Mouse (Mus musculus) erythroblast, adult 5-6 weeks (primary cell): ENCODE results near the gene Gm17949. TPM values are rescaled to one million over a fixed set of nuclear protein-coding genes. Genes with fewer than 3 reads are reported as not detected.
"Not testable (repeated sequence)": the region's sequence is repeated elsewhere in the genome, so short reads cannot be mapped to it uniquely, and the experiment has no call there.

Experiments used
- ATAC-seq: replicated peaks from 2 replicates; pipeline ENCODE4 v1.8.0; 2016; ENCODE audit warnings: moderate number of reproducible peaks, mild to moderate bottlenecking, moderate TSS enrichment, inconsistent platforms; ENCODE audit not compliant: poor library complexity, low FRiP score, severe bottlenecking
- total RNA-seq, 2 experiments: library from RNA; stranded (forward) in 1 of 2; stranded (reverse) in 1 of 2; fragments of 150-400 nt in 1 of 2; fragments of 200-764, 138-1000 nt in 1 of 2; gene quantifications; 2 replicates each; pipeline versions ENCODE4 v1.2.3 to v1.2.4; 2015 to 2017; ENCODE audit warnings: low replicate concordance in 2 of 2

Gene Gm17949
- total RNA-seq, 2 experiments from 2014 or later, result not detected

DNA sequence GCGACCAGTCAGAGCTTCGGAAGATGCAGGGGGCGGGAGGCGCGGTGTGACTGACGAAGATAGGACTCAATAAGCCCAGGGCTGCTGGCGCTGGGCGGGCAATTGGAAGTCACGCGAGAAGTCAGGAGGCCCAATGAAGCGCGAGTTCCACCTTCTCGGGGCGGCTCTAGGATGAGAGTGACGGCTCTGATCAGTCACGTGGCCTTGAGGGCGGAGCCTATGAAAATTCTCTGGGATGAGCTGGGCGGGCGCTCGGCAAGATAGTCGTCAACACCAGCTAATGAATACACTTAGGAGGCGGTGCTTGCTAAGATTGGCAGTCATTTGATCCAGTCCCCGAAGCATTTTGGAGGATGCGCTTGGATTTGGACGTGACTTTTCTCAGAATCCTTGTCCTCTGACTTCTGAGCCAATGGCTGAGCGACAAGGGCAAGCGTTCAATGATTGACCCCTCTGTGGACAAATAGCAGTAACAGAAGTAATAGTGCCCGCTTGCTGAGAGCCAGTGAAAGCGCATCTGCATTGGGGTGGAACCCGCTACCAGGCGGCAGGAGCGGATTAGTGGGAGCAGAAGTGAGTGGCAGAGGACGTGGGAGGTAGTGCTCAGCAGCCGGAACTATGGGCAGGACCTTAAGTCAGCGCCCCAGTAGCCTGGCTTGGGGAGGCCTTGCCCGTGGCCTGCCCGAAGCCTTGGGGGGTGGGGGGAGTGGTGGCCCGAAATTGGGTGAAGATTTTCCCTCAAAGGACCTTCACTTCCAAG is 20.6 kb downstream of the Gm17949 start:
- peak; percentile 88 for ATAC-seq

DNA sequence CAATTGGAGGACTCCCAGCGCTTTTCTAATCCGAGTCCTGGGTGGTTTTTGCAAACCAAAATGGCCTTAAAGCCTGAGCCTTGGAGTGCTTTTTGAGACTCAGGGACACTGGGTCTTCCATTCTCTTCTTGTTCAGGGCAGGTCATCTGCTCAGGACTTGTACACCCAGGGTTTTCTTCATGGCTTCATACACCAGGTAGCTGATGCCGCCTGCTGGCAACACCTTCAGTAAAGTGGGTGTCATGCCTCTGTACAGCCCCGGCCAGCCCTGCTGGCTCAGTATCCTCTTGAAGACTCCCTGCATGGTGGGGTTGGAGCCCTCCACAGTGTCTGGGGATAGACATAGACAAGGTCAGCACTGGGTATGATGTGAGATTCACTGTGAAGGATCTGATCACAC is 21.6 kb downstream of the Gm17949 start:
- ATAC-seq, result no peak

DNA sequence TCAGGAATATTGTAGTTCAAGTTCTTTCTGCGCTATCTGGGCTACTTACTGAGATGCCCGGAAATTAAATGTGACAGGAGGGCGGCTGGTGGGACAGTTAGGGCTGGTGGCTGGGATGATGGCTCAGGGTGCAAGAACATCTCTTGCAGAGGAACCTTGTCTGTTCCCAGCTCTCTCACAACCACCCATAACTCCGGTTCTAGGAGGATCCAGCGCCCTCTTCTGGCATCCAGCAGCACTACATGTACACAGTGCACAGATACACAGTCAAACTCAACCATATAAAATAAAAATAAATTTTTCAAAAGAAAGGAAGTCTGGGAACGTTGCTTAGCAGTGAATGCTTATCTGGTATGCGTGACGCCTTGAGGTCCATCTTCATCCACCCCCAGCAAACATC is 27.7 kb downstream of the Gm17949 start:
- ATAC-seq, result no peak

DNA sequence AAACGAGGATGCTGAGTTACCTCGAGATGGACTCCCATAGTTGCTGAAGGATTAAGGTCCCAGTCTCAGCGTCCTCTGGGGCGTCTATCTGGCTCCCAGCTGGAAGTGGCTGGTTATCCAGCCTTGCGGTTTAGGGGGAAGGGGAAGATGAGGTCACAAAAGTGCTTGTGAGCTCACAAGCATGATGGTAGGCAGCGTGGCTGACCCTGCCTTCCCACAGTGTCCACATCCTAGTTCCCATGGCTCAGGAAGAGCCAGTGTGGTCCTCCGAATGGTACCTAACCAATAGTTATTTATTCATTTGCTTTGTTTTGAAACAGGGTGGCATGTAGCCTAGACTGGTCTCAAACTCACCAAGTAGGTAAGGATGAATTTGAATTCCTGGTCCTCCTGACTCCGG is 30.3 kb downstream of the Gm17949 start, which contains the start of gene Slc25a41:
Gene Slc25a41, minus strand, starts transcription at position 101 of the 400 bp plus-strand sequence.
- ATAC-seq, result no peak

DNA sequence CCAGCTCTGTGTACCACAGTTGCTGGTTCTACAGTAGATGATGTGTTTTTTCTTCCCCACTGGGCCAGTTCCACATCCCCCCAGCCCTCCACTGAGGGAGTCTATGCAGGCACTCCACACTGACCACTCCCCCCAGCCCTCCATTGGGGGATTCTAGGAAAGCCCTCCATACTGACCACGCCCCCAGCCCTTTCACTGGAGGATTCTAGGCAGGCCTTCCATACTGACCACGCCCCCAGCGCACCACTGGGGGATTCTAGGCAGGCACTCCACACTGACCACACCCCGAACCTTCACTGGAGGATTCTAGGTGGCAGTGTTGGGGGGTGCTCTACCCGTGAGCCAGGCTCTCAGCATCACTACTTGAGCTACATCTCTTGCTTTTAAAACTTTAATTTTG is 36.1 kb downstream of the Gm17949 start:
- ATAC-seq, result no peak

DNA sequence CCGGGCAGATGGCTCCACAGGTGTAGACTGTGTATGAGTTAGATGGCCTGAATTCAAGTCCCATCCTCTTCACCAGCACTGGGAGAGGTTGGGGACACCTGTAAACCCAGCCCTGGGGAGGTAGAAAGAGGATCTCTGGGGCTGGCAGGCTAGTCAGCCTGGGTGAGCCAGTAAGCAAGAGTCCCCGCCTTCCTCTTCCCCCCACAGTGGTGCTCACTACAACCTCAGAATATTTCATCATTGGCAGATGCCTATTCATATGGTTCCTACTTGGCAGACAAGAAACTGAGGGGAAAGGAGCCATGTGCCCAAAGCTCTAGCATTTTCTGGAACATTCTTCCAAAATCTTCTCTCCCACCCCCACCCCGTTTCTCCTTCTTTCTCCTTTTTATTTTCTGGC is 37.5 kb downstream of the Gm17949 start:
- no peak for ATAC-seq

DNA sequence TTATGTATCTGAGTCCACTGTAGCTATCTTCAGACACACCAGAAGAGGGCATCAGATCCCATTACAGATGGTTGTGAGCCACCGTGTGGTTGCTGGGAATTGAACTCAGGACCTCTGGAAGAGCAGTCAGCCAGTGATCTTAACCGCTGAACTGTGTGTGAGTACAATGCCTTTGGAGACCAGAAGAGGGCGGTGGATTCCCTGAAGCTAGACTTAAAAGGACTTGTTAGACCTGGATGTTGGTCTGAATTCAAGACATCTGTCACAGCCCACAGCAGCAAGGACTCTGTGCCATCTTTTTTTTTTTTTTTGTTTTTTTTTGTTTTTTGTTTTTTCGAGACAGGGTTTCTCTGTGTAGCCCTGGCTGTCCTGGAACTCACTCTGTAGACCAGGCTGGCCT is 40.4 kb downstream of the Gm17949 start:
- not testable (repeated sequence) for ATAC-seq

DNA sequence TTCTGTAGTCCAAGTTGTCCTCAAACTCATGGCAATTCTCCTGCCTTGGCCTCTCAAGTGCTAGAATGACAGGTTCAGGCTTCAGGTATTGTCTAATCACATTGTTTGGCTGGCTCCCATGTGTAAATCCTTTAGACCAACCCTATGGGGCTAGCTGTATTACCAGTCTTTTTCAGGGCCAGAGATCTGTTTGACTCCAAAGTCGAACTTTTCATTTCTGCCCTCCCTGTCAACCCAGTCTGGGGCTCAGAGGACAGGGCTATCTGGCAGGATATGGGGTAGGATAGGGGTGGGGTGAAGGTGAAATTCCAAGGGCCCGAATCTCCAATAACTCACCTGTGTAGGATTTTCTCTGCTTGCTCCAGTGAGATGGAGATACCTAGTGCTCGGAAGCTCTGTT is 45.0 kb downstream of the Gm17949 start:
- no peak for ATAC-seq

DNA sequence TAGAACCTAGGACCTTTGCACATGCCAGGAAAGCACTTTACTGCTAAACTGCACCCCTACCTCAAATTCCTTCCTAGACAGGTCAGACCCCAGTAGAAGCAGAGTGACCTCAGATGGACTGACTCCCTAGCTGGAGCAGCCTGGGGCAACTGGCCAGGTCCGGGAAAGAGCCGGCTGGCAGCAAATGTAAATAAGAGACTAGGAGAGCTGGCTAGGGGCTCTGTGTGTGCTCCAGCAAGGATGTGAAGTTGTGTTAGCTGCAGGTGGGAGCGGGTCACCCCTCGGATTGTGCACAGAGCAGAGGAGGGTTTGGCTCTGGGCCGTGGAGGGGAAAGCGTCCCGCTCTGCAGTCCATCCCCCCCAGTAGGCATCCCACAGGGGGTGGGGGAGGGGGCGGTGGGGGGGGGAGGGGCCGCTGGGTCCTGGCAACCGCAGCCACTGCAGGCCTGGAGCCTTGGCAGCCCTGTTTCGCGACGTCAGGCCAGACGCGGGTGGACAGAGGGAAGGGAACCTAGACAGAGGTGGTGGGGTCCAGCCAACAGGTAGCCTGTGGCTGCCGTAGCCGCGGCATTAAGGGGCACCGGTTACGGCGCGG is 47.7 kb downstream of the Gm17949 start, which contains the start of gene Crb3:
Gene Crb3, plus strand, starts transcription at position 215 of the 595 bp plus-strand sequence.
- ATAC-seq, result no peak

DNA sequence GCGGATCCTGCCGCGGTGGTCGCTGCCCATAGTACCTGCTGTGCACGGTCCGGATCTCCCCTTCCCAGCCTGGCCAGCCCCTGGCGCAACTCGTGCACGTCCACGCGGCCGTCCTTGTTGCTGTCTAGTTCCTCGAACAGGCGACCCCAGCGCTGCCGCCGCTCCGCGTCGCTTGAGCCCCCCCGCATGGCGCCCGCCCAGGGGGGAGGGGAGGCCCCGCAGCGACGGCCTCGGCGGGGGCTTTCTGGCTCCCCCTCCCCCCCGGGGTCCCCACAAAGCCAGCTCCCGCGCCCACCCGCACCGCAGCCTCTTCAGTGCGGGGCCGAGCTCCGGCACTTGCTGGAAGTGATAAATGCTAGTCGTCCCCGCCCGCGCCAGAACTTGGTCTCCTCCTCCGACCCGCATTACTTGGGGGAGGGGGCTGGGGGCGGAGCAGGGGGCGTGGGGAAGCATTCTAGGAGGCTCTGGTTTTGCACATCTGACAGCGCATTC is 48.3 kb downstream of the Gm17949 start, which contains the start of gene Slc25a23:
Gene Slc25a23, minus strand, starts transcription at position 378 of the 492 bp plus-strand sequence.
- no peak for ATAC-seq

DNA sequence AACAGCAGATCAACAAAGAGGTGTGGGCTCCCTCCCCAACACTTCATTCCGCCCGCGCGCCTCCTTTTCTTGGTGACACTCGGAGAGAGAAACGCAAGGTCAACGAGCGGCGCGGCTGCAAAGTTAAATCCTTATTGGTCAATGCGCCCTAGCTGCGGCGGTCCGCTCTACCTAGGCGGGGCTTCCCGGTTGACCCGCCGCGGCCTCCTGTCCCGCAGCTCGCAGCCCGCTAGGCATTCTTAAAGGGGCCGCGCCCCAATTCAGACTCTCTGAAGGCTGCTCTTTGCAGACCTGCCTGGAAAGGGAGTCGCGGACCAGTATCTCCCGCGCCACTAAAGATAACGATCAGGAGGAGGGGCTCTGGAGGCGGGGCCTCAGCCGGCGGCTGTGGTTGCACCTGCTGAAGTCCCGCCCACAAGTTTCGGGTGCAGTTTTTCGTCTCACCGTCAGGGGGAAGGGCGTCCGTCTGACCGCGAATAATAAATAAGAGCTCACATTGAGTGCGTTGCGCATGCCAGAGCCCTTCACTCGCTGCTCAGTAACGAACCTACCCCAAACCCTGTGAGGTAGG is 49.0 kb downstream of the Gm17949 start:
- peak; percentile 84 for ATAC-seq

DNA sequence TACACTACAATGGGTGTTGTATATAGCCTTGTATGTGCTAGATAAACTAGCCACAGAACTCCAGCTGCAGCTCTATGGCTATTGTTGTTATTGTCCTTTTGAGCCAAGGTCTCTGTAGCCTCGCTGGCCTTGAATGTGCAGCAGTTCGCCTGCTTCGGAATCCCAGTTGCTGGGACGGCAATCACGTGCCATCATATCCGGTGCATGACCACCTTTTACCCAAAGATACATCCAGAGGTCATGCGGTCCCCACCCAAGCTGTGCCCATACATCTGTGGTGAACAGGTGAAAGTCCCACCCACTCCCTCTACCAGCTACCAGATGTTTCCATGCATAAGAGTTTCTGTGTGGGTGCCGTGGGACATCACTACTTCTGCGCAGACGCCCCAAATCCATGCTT is 49.8 kb downstream of the Gm17949 start:
- ATAC-seq, result no peak

DNA sequence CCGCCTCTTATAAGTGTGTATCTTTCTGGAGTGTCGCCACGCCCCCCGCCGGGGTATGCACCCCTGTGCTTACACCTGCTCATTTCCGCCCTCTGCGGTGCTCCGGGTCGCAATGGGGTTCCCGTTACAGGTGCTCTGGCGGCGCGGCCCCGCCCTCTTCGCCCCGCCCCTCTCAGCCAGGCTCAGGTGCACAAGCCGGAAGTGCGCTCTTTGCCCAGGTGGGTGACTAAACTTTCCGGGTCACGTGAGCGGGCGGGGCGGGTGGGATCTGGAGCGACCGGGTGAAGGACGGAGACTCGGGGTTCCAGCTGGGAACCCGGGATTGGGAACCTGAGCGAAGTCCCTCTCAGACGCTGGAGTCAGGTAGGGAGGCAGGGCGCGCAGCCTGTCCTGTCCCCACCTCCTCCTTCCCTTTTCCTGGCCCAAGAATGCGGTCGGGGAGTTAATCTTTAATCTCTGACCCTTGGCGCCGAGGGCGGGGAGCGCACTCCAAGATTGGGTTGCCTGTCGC is 50.8 kb downstream of the Gm17949 start:
- ATAC-seq, result no peak

DNA sequence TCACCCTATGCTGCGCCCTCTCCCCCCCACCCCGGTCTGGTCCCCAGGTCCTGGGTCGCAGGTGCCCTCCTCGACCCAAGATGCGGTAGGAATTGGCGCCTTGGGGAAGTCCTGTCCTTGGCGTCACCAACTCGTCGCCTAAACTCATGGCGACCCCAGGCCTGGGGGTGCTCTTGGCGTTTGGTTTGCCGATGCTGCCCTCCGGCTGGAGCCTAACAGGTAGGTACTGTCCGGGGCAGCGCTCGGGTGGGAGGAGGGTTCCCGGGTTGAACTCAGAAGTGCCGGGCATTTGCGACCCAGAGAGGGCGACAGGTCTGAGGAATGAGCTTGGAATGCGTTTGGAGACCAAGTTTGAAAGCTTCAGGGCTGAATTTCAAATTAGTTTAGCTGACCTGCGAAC is 51.3 kb downstream of the Gm17949 start:
- no peak for ATAC-seq

DNA sequence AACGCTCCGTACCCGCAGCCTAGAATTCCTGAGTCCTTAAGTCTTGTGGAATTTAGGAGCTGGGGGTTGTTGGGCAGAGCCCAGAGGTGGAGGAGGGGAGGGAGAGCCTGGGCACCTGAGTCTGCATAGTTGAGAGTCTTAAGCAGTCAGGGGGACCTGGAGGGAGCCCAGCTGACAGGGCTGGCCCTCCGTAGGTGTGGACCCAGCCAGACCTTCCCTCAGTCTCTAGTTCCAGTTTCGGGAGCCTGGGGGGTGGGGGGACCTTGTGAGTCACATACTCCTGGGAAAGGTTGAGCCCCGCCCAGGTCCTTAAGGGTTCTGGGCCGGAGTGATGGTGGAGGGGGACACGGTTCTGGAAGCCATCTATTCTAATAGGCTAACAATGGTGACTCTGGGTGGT is 51.8 kb downstream of the Gm17949 start:
- ATAC-seq, result no peak

DNA sequence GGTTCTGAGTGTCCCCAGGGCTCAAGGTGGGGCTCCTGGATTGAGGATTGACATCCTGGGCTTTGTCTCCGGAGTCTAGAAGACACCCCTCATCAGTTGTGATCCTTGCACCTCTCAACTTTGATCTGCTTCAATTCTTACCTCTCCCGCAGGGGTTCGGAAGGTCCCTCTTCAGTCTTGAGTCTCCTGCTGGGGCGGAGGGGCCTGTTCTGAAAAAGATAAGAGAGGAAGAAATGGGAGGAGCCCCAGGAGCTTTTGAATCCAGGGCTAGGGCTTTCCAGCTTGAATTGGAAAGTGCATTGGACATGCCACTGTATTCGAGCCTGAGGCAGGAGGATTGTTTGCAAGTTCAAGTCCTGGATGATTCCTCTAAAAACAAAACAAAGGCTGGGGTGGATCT is 55.6 kb downstream of the Gm17949 start:
- ATAC-seq, result no peak

DNA sequence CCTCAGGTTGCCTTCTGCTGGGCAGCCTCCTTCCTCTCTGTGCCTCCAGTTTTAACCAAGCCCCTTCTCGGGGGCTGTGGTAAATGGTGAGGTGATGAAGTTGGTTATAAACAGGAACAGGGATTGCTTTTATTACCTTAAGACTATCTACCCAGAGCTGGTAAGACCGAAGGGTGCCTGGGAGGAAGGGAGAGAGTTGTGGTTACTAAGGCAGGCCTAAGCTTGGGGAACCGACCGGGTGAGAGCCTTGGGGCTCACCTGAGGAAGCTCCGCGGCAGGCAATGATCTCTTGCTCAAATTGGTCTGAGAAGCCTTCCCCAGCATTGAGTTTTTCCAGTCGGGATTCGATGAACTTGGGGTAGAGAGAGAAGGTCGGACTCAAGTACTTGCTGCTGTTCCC is 59.0 kb downstream of the Gm17949 start:
- no peak for ATAC-seq

DNA sequence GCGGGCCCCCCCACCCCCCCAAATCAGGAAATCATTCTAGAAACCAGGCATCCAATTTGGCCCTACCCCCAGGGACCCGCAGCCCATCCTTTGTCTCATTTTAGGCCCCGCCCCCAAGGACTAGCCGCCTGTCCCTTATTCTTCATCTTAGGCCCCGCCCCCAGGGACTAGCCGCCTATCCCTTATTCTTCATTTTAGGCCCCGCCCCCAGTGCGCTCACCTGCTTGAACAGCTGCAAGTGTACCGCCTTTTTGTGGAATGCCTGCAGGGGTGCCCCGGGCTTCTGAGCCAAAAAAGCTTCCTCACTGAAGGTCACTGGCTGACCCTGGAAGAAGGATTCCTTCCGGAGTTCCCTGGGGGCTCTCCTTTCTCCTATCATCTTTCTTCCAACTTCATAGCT is 59.4 kb downstream of the Gm17949 start:
- ATAC-seq, result no peak
